Mouse (Mus musculus): Measurements from ENCODE around the gene Ppp1r14d.

- TF ChIP-seq ZNF384 (IDR thresholded peaks at IDR 0.05; ENCODE audit: low read depth, low read length) (no peak), HCFC1 (IDR thresholded peaks at IDR 0.05; ENCODE audit: borderline replicate concordance, insufficient read depth, low read length) (no peak), ZC3H11A (IDR thresholded peaks at IDR 0.05; ENCODE audit: borderline replicate concordance, low read depth, low read length) (no peak)
Observed at GRCm38 (mm10) chr2:119177384-119177939, 52.2 kb downstream of the Ppp1r14d start.
